Mouse (Mus musculus) kidney, embryonic 16.5 days (tissue): Measurements from ENCODE around the gene Hspb6. TPM values are rescaled to one million over a fixed set of nuclear protein-coding genes. Genes with fewer than 3 reads are reported as not detected.

Source experiments
- ATAC-seq: fragments of 200-750 bp; cut with Nextera tagmentation; 2 replicates; pipeline ENCODE4 v1.8.0; 2017; ENCODE audit warnings: moderate TSS enrichment; ENCODE audit not compliant: low FRiP score, low TSS enrichment
- H3K27ac ChIP-seq: fragments of 300-500 bp; sonication (generic); 2 replicates; pipeline ENCODE4 v1.5.1; 2014; ENCODE audit warnings: low read length
- H3K27me3 ChIP-seq: fragments of 300-500 bp; sonication (generic); 2 replicates; pipeline ENCODE4 v1.6.1; 2014; ENCODE audit warnings: low read length, control low read depth, mixed read lengths; ENCODE audit not compliant: insufficient read depth
- H3K36me3 ChIP-seq: fragments of 300-500 bp; sonication (generic); 2 replicates; pipeline ENCODE4 v1.6.1; 2014; ENCODE audit warnings: low read length, control low read depth, mixed read lengths; ENCODE audit not compliant: insufficient read depth
- H3K4me1 ChIP-seq: fragments of 300-500 bp; sonication (generic); 2 replicates; pipeline ENCODE4 v1.6.1; 2014; ENCODE audit warnings: low read length, control low read depth, mixed read lengths; ENCODE audit not compliant: insufficient read depth
- H3K4me2 ChIP-seq: fragments of 300-500 bp; sonication (generic); replicated peaks from 2 replicates; pipeline ENCODE4 v1.6.1; 2014; ENCODE audit warnings: low read depth, low read length
- H3K4me3 ChIP-seq: fragments of 300-500 bp; sonication (generic); 2 replicates; pipeline ENCODE4 v1.5.1; 2014; ENCODE audit warnings: mild to moderate bottlenecking, low read length
- H3K9ac ChIP-seq: fragments of 300-500 bp; sonication (generic); replicated peaks from 2 replicates; pipeline ENCODE4 v1.6.1; 2014; ENCODE audit warnings: low read length
- H3K9me3 ChIP-seq: fragments of 300-500 bp; sonication (generic); 2 replicates; pipeline ENCODE4 v1.6.1; 2016; ENCODE audit warnings: low read length, control low read depth
- WGBS: fragments of 180-500 bp; shearing (Covaris S2); extraction: QIAGEN DNeasy Blood & Tissue Kit; methylation state at CpG from one replicate; pipeline ENCODE4 v1.1.7; 2014; 5-methylcytosine and 5-hydroxymethylcytosine counted together
- polyA plus RNA-seq: library from polyadenylated mRNA; unstranded; fragments of >200 nt; fragmentation: Nextera tagmentation; extraction: Ambion mirVana; gene quantifications from 2 replicates; pipeline ENCODE4 v1.2.1, GENCODE M21; 2015

The Hspb6 gene
- polyA plus RNA-seq, 1 experiment from 2014 or later, result 20.6 TPM

GRCm38 (mm10) chr7:30590927-30591604, 39.1 kb downstream of the Hspb6 start:
- H3K9ac ChIP-seq, result no peak overlapping the region
- no peak overlapping the region for H3K27ac ChIP-seq
- H3K4me2 ChIP-seq, result no peak overlapping the region
- no peak overlapping the region for H3K4me3 ChIP-seq
- peaks cover 5% of the 10 kb centered on the region; the same call in 1 of the 2 replicates for H3K36me3 ChIP-seq
- WGBS, result 85% methylated on average over 9 of the region's 9 CpGs
- H3K9me3 ChIP-seq, result no peaks in the 10 kb centered on the region
- no peak for ATAC-seq
- peaks cover 23% of the 10 kb centered on the region for H3K4me1 ChIP-seq
- H3K27me3 ChIP-seq, result no peaks in the 10 kb centered on the region

- WGBS, result 70% methylated on average over 4 of the region's 4 CpGs
- H3K4me2 ChIP-seq, result no peak overlapping the region
- ATAC-seq, result no peak
- no peaks in the 10 kb centered on the region; the same call in 1 of the 2 replicates for H3K36me3 ChIP-seq
- H3K9me3 ChIP-seq, result no peaks in the 10 kb centered on the region
- H3K9ac ChIP-seq, result no peak overlapping the region
- peaks cover 19% of the 10 kb centered on the region for H3K4me1 ChIP-seq
- H3K4me3 ChIP-seq, result no peak overlapping the region
- no peaks in the 10 kb centered on the region for H3K27me3 ChIP-seq
- no peak overlapping the region for H3K27ac ChIP-seq
These were observed 39.6 kb downstream of the Hspb6 start for GRCm38 (mm10) chr7:30591605-30591951.

GRCm38 (mm10) chr7:30592772-30593423, 40.9 kb downstream of the Hspb6 start:
- Histone ChIP-seq H3K4me1 (peaks cover 9% of the 10 kb centered on the region; the same call in 1 of the 2 replicates), H3K27me3 (no peaks in the 10 kb centered on the region), H3K36me3 (no peaks in the 10 kb centered on the region), H3K4me3 (no peak overlapping the region), H3K27ac (no peak overlapping the region), H3K4me2 (no peak overlapping the region), H3K9ac (no peak overlapping the region), H3K9me3 (no peaks in the 10 kb centered on the region)
- WGBS, result 45% methylated on average over 5 of the region's 5 CpGs
- no peak for ATAC-seq

- WGBS, result 75% methylated on average over 10 of the region's 10 CpGs
- Histone ChIP-seq H3K27ac (no peak overlapping the region), H3K9ac (no peak overlapping the region), H3K36me3 (no peaks in the 10 kb centered on the region), H3K4me2 (no peak overlapping the region), H3K9me3 (no peaks in the 10 kb centered on the region), H3K27me3 (no peaks in the 10 kb centered on the region), H3K4me3 (no peak overlapping the region), H3K4me1 (peaks cover 9% of the 10 kb centered on the region; the same call in 1 of the 2 replicates)
- no peak for ATAC-seq
These were observed 41.9 kb downstream of the Hspb6 start for GRCm38 (mm10) chr7:30593579-30594509.

- H3K9ac ChIP-seq, result no peak overlapping the region
- ATAC-seq, result no peak
- no peak overlapping the region for H3K4me2 ChIP-seq
- WGBS, result 63% methylated on average over 4 of the region's 4 CpGs
- H3K36me3 ChIP-seq, result no peaks in the 10 kb centered on the region
- no peaks in the 10 kb centered on the region for H3K27me3 ChIP-seq
- H3K4me1 ChIP-seq, result peaks cover 8% of the 10 kb centered on the region; the same call in 1 of the 2 replicates
- H3K9me3 ChIP-seq, result no peaks in the 10 kb centered on the region
- no peak overlapping the region for H3K4me3 ChIP-seq
- no peak overlapping the region for H3K27ac ChIP-seq
These were observed 42.6 kb downstream of the Hspb6 start for GRCm38 (mm10) chr7:30594510-30595024.

GRCm38 (mm10) chr7:30596093-30596492, 44.1 kb downstream of the Hspb6 start:
- 0 out of 2 replicates have a peak, but pooled peaks cover 3% of the 10 kb centered on the region for H3K4me1 ChIP-seq
- ATAC-seq, result no peak
- no peak overlapping the region for H3K4me2 ChIP-seq
- H3K4me3 ChIP-seq, result no peak overlapping the region
- H3K27ac ChIP-seq, result no peak overlapping the region
- H3K9ac ChIP-seq, result no peak overlapping the region
- H3K27me3 ChIP-seq, result no peaks in the 10 kb centered on the region
- no peaks in the 10 kb centered on the region for H3K36me3 ChIP-seq
- WGBS, result 82% methylated on average over 5 of the region's 5 CpGs
- H3K9me3 ChIP-seq, result no peaks in the 10 kb centered on the region

- no peak overlapping the region for H3K9ac ChIP-seq
- H3K4me3 ChIP-seq, result no peak overlapping the region
- ATAC-seq, result no peak
- H3K4me2 ChIP-seq, result no peak overlapping the region
- 0 out of 2 replicates have a peak, but pooled peaks cover 3% of the 10 kb centered on the region for H3K4me1 ChIP-seq
- no peak overlapping the region for H3K27ac ChIP-seq
- no peaks in the 10 kb centered on the region for H3K36me3 ChIP-seq
- H3K9me3 ChIP-seq, result no peaks in the 10 kb centered on the region
- H3K27me3 ChIP-seq, result no peaks in the 10 kb centered on the region
- 74% methylated on average over 5 of the region's 5 CpGs for WGBS
These were observed 44.8 kb downstream of the Hspb6 start for GRCm38 (mm10) chr7:30596811-30597210.

GRCm38 (mm10) chr7:30598786-30599185, 46.8 kb downstream of the Hspb6 start, which contains the start of gene Zbtb32:
TSS of gene Zbtb32 (minus strand) at chr7:30598909.
- H3K27ac ChIP-seq, result peak within 1 kb of the TSS; percentile 32; the same call in 1 of the 2 replicates

GRCm38 (mm10) chr7:30599933-30600353, 48.0 kb downstream of the Hspb6 start:
- Histone ChIP-seq H3K36me3 (no peaks in the 10 kb centered on the region), H3K9ac (no peak overlapping the region), H3K27me3 (no peaks in the 10 kb centered on the region), H3K4me3 (no peak overlapping the region), H3K27ac (peak overlapping the region; percentile 31), H3K9me3 (no peaks in the 10 kb centered on the region), H3K4me2 (peak overlapping the region; percentile 14; the same call in 1 of the 2 replicates), H3K4me1 (peaks cover 23% of the 10 kb centered on the region)
- ATAC-seq, result peak; percentile 96
- under 1% methylated on average over 16 of the region's 16 CpGs for WGBS

More at GRCm38 (mm10) chr7:30598786-30599185, 46.8 kb downstream of the Hspb6 start, which contains the start of gene Zbtb32:
- Histone ChIP-seq H3K9ac (no peak within 1 kb of the TSS), H3K36me3 (no peaks in the 10 kb centered on the region), H3K27me3 (no peaks in the 10 kb centered on the region), H3K4me1 (peaks cover 16% of the 10 kb centered on the region), H3K4me2 (no peak within 1 kb of the TSS), H3K4me3 (no peak within 1 kb of the TSS), H3K9me3 (no peaks in the 10 kb centered on the region)
- ATAC-seq, result no peak
- 93% methylated on average over 12 of the region's 12 CpGs for WGBS
